Mouse (Mus musculus) stomach, postnatal 0 days (tissue): ENCODE data around the gene Mdga2.

Experiments
- CTCF ChIP-seq: IDR thresholded peaks from 2 replicates; pipeline ENCODE4 v1.5.1; 2016; ENCODE audit warnings: antibody characterized with exemption, low read depth, mild to moderate bottlenecking, moderate library complexity
- EP300 ChIP-seq: optimal IDR thresholded peaks from 2 replicates; pipeline ENCODE3; 2016; ENCODE audit warnings: antibody characterized with exemption

DNA sequence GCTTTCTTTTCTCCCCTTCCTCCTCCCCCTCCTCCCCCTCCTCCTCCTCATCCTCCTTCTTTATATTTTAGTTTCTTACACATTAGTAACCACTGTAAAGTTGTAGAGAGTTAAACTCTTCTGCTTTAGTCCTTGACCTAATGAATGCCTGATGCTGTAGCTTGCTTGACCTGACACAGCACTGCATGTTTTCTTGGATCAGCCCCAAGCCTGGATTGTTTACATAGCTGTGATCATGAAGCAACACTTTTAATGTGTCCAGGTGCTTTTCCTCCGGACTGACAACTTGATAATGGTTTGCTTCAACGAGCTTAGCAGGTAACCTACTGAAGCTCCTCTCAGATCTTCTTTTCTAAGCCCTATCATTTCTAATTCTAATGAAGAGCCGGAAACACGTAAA, 723.1 kb downstream of the Mdga2 start:
- no peak for TF ChIP-seq CTCF
- TF ChIP-seq EP300: no peak
